Mouse (Mus musculus): ENCODE data around the gene Vegfa.

DNA sequence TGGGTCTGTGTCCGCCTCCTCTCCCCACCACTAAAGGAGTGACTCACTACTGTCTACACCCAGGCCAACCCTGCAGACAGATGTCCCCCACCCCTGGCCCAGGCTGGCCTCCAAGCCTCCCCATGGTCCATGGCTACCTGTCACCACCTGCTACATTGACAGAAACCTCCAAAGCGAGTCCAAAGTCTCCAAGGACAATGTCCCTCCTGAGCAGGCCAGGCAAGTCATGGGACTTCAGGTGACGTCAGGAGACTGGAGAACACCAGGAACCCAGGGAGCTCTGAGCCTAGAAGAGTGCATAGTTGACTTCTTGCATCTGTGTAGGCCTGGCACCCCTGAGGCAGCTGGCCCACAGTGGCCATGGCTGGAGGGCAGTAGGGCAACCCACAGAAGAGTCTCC, 45.3 kb downstream of the Vegfa start:
- TF ChIP-seq CTCF (IDR thresholded peaks at IDR 0.05; ENCODE audit: insufficient read depth, low read depth, low read length) = no peak
- no peak for TF ChIP-seq POLR2A (IDR thresholded peaks at IDR 0.05; ENCODE audit: insufficient read depth, low read depth, low read length)

Data from olfactory bulb, adult 2 months (tissue).